Mouse (Mus musculus) urinary bladder, postnatal 25 days (tissue): ENCODE measurements around the gene Olfr1440.

Experiments used
- DNase-seq: peaks from one replicate; pipeline ENCODE4 v3.0.0; 2022; ENCODE audit warnings: low spot score

The Olfr1440 gene

DNA sequence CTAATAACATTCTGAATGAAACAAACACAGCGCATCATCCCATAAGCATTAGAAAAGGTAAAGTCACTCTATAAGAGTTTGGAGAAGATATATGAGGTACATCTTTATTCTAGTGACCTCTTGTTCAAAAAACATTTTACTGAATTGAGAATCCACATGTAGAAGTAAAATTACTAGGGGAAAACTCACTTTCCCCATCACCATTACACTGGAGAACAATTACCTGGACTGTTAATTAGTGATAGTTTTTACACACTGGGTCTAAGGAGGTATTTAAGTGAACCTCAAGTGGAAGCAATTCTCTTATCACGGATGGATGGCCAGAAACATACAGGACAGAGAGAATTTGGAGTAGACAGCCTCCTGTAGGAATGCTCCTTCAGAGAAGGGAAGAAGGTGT is at the start of gene Olfr1440:
TSS of gene Olfr1440 (plus strand) at position 301 of the 400 bp plus-strand sequence.
- no peak for DNase-seq

DNA sequence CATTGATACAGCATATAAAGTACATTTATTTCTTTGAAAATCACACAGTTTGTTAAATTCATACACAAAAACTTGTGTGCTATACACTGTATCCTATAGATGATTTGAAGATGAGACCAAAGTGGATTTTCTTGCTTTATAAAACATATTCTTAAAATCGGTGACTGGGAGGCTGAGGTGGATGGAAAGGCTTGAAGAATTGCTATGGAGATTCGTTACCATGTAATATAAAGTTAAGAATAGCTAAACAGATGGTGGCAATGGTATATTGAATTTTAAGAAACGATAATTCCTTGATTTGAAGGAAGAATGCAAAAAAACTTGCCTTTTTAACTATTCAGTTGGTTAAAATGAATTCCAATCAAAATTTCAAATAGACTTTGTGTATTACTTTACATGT is 14.1 kb upstream of the Olfr1440 start:
- DNase-seq, result no peak

DNA sequence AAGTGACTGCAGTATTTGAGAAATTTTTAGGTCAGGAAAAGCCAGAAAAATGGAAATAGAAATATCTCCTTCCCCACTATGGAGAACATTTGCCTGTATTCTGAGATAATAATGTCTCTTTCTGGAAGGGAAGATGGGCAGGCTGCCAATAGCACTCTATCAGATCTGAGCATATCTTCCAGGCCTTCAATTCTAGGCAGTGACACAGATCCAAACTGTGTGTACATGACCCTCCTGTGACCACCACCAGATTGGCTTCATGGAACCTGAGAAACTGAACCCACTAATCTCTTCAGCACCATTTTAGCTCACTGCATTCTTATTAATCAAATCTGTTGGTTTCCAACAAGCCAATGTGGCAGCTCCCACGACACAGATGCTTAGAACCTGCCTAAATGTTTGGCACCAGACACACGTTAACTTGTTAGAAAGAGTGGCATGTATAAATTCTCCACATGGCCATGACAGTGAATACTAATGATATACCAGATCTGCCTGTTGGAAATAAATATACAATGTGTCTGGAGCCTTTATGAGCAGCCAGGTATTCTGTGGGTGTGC is 12.5 kb upstream of the Olfr1440 start:
- no peak for DNase-seq

DNA sequence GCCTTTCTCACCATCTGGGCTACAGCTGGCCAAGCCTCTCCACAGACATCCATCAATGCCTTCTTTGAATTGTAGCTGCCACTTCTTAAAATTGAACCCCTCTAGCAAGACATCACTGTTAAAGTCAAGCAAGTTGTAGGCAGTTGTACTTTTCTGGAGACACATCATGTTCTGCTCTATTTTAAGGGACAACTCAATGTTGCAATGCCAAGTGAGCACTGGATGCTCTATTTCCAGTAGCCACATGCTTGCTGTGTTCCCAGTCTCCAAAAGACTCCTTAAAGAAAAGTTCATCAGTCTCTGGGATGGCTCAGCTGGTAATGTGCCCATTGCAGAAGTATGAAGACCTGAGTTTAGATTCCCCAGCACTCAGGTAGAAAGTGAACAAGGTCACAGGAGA is 26.7 kb downstream of the Olfr1440 start:
- no peak for DNase-seq

DNA sequence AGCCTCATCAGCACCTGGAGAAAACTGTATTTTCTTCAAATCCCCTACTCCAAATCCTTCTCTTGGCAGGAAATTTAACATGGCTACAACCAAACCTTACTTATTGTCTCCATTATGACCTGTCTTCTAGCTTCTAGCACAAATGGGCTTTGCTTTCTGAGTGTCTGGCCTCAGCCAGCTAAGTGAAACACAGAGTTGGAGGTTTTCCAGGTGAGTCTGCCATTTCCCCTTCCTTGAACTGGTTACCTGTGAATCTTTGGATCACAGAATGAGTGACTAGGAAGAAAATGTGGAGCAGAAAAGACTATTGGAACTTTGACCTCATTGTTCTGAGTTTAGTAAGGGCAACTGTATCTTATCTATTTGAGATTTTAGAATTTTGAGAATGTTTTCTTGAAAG is 30.3 kb downstream of the Olfr1440 start, which contains the start of gene Olfr1441:
TSS of gene Olfr1441 (plus strand) at position 73 of the 400 bp plus-strand sequence.
- no peak for DNase-seq

DNA sequence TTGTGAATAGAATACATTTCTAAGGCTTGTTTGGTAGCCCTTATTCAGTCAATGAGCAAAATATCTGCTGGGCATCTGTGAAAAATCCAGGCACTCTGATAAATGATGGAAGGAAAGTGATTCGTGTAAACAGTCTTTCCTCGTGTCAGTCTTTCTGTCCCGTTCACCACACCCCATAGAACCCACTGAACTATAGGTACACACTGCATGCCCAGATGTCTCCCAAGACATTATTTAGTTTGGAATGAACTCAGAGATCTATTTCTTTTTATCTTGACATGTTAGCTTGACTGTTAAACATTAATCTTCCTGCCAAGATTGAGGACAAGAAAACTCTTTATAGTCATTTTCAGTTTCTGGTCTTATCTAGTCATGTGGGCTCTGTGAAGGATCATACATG is 31.2 kb downstream of the Olfr1440 start:
- no peak for DNase-seq

DNA sequence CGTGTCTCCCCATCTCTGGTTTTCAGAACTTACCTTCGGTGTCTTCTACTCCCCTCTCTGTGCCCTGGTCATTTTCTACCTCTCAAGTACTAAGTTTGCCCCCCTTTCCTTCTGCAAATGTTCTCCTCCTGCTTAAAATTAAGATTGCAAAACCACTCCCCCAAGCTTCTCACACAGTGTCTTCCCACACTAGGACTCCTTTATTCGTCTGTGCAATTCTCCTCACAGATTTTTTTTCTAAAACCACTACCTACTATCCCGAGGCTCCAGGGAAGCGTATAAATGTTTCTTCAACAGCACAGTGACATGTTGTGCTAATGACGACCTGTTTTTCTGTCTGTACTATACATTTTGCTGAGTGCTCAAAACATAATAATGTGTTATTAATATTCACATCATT is 33.5 kb downstream of the Olfr1440 start:
- no peak for DNase-seq

DNA sequence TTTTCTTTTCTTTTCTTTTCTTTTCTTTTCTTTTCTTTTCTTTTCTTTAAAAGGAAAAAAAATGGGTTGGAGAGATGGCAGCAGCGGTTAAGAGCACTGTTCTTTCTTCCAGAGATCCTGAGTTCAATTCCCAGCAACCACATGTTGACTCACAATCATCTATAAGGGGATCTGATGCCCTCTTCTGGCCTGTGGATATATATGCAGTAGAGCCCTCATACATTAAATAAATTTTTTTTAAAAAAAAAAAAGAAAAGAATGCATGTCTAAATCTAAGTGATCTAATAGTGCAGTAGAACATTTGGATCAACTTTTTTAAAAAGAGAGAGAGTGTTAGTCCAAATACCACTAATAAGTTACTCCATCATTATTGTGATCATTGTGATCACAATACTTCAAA is 34.6 kb downstream of the Olfr1440 start:
- DNase-seq, result no peak

DNA sequence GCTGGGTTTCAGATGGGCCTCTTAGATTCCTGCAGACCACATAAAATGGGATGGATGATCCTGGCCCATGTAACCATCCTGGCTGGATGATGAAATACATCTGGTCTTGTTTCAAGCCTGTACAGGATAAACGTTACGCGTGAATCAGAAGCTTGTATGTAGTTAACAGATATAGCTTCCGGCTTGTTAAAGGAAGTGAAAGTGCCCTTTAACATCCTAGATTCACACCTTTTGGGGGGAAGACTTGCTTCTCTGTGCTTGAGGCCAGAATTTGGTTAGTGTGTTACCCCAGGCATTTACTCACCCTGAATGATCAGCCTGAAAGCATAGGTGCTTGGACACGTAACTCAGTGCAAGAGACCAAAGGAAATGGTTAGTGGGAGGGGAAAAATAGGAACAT is 40.0 kb downstream of the Olfr1440 start:
- no peak for DNase-seq

DNA sequence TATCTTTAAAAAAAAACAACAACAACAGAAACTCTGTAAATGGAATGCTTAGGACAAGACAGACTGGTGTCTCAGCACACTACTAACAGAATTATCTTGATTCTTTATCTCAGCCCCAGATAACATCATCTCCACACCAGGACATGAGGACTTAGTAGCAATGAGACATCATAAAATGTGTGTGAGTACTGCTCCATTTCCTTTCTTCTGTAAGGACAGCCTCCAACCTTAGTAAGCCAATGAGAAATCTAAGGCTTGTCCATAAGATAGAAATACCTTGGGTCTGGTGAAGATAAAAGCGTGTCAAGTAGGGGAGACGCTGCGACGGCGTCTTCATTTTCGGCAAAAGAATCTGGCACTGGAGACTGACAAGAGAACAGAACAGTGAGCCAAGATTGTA is 40.5 kb downstream of the Olfr1440 start, which contains the start of gene Pfpl:
TSS of gene Pfpl (plus strand) at position 301 of the 400 bp plus-strand sequence.
- DNase-seq, result no peak

DNA sequence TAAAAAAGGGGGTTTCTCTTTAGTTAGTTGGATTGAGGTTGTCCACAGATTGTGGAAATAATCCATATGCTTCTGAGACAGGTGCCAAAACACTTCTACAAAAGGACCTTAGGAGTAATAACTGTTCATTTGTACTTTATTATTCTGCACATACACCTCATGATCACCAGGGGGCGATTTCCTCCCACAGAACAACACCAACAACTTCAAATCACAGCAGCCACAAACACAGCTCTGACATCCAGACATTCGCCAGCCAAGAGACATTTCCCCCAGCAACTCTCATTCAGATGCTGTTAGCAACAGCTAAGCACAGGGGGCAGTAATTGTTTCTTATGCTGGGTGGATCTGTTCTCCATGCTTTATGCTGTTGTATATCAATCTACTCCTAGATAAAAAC is 46.0 kb downstream of the Olfr1440 start:
- DNase-seq, result peak; percentile 19

DNA sequence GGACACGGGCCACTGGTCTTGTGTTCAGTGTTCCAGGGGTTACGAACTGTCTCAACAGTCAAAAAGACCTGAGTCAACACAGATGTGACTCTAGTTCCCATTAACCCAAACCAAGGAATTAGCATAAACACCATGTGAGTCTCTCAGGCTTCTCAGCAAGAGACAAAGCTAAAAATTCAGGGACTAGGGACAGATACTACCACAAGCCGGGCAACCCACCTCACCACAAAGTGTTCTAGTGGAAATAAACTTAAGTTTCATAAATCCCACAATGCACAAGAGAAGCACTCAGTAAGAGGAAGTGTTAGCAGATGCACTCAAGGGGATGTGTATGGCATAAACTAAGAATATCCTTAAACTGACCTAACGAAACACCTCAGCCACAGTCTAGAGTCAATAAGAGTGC is 47.9 kb downstream of the Olfr1440 start:
- no peak for DNase-seq

DNA sequence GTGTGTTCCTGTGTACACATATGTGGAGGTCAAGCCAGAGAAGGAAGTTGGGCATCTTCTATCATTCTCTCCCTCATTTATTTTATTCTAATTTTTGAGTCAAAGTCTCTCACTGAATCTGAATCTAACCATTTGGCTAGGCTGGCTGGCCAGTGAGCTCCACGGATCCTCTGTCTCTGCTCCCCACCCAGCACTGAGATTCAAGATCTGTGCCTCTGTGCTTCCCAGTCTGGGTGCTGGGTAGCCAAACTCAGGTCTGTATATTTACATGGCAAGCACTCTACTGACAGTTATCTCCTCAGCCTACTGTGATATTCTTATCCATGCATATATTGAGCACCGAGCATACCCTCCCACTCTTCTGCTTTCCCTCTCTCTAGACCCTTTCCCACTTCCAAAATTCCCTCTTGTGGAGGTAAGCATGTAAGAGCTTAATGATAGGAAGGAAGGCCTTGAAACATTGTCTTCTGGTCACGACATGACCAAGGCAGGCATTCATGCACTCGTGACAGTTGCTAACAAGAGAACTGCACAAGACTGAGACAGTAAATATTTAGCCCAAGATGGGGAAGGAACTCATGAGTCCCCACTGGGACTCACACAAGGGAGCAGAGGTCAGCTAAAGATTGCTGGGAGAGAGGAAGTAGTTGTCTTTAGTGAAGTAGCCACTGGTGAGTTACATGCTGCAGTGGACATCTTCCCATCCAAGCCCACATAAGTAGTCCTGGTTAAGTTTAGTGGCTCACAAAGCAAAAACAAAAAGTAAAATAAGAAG is 48.9 kb downstream of the Olfr1440 start:
- DNase-seq, result no peak

DNA sequence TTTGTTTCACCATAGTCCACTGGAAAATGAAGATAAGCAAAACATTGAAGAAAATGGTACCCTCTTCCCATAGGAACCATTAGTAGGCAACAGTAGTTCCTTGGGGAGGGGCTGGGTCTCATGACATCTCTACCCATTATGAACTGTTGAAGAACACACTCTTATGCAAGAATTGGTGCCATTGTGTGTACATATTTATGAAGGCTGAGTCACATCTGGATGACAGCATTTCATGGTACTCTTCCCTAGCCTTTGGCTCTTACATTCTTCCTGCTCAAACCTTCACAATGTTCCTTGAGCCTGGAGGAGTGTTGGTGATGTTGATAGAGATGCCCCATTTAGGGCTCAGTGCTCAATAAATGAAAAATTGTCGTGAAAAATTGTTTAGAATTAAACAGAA is 52.5 kb downstream of the Olfr1440 start:
- no peak for DNase-seq

DNA sequence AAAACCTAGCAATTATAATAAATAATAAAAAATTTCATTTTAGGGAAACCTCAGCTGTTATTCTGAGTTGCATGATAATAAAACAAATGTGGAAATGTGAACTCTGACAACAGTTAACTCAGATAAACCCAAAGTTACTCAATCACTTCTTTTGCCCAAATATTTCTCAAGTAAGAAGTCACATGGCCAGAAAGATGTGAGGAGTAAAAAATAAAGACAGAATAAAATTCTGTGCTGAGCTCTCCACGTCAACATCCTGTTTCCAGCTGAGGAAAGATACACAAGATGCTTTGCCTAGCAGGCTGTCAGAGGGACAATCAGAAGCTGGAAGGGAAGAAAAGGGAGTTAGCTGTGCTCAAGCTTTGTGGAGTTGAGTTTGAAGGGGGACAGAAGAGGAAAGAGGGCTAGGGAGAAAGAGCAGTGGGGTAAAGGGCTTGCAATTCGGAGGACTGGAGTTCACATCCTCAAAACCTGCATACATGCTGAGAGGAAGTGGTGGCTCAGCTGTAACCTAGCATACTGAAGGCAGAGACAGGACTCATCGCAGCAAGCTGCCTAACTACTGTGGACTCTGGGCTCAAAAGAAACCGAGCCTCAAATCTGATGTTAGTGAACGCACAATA is 53.1 kb downstream of the Olfr1440 start:
- no peak for DNase-seq

DNA sequence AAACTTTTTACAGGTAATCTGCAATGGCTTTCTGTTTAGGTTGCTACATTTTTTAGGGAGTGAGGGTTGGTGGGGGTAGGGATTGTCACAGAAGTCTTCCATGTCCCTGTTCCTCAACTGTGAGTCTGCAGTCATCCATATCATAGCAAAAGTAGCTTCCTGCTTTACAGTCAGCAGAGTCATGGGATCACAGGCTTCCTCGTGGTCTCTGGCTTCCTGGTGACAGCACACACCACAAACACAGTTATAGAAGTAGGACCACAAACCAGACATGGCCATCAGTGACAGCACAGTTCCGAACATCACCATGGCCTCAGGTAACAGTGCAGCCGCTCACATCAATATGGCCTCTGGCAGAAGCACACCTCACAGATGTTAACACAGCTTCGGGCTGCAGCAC is 55.5 kb downstream of the Olfr1440 start:
- DNase-seq, result no peak

DNA sequence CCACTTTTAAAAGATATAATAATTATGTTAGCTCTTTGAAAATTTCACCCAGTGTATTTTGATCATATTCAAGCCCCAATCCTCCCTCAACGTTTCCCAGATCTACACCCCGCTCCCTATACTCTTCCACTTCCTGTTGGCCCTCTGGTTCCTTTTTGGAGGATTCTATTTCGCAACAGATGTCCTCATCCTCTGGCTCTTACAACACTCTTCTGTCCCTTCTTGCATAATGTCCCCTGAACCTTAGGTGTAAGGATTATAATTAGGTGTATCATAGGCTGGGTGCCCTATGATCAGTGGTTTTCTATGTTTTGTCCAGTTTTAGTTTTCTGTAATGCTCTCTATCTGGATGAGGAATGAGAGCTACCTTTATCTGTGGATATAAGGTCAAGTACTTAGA is 57.9 kb downstream of the Olfr1440 start:
- DNase-seq, result no peak
